In the genomic region with DNA sequence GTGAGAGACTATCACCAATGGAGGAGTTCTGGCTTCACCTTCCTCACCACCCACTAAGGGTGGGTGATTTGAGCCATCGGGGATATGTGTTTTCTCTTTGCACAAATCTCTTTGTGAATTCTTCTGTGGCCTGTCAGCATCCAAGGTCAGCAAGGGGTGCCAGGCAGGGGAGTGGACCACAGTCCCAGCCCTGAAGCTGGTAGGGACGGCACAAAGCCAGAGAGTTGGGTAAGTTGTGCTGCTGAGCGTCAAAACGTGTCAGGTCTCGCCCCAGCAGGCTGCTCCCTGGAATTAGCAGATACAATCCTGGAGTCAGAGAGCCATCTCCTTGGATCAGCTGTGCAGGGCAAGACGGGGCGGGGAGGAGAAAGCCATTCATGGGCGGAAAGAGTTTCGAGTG, we compare ENCODE assay signal across 17 mouse cellular contexts.
DNase-seq lines count a peak whose midpoint lies in the region; ATAC-seq and TF ChIP-seq lines count a peak whose summit lies in the region.
"Had no signal": no experiment of that assay in that cellular context is flagged by ENCODE, and none has a peak within 500 bp of the region (broad histone marks: within the 10 kb centered on the region; RNA-seq: fewer than 3 reads in every experiment).

No protein-coding gene starts in this region.

- intact Hi-C loops in gastrocnemius, adult 2 months (cut with DNase I), result no loop called here

- H3K4me3 ChIP-seq in gastrocnemius, adult 2 months, result no peak overlapping the region
- H3K4me3 ChIP-seq in layer of hippocampus, adult 2 months, result no peak overlapping the region
- H3K4me3 ChIP-seq: embryonic facial prominence, embryonic 12.5 days; forebrain, embryonic 15.5 days; heart, embryonic 15.5 days; hindbrain, embryonic 13.5 days; intestine, embryonic 15.5 days had no signal

- DNase-seq in gastrocnemius, adult 2 months, result peak; percentile 37
- DNase-seq in gastrocnemius, postnatal 4 days (ENCODE audit: low spot score in 2 of 2), result no peak
- DNase-seq in urinary bladder, postnatal 14 days (ENCODE audit: low spot score), result peak; percentile 43
- DNase-seq in urinary bladder, postnatal 4 days (ENCODE audit: low spot score in 2 of 2), result no peak
- DNase-seq in adrenal gland, postnatal 14 days, result peak; percentile 84
- peak; percentile 57 for DNase-seq in gonadal fat pad, adult 2 months (ENCODE audit: low read depth)
- no peak for DNase-seq in layer of hippocampus, adult 2 months (ENCODE audit: low spot score in 2 of 2)
- DNase-seq: cerebellum, adult 2 months; gastrocnemius, postnatal 10 days; heart, adult 11 months; heart, postnatal 14 days had no signal

- no peak for TF ChIP-seq CTCF in gastrocnemius, adult 2 months (IDR thresholded peaks at IDR 0.05)
- no peak for TF ChIP-seq CTCF in layer of hippocampus, adult 2 months (conservative IDR thresholded peaks at IDR 0.05)

- H3K27ac ChIP-seq in gastrocnemius, adult 2 months, result peak overlapping the region; percentile 6; the same call in 1 of the 2 replicates
- H3K27ac ChIP-seq in layer of hippocampus, adult 2 months, result no peak overlapping the region
- H3K27ac ChIP-seq: embryonic facial prominence, embryonic 12.5 days; forebrain, embryonic 15.5 days; heart, embryonic 15.5 days; hindbrain, embryonic 13.5 days; intestine, embryonic 15.5 days had no signal

- no peak for ATAC-seq in granulocyte monocyte progenitor cell, adult 5-6 weeks (replicated peaks; ENCODE audit: poor library complexity, severe bottlenecking)
- ATAC-seq: forebrain, embryonic 15.5 days; intestine, embryonic 15.5 days had no signal

Comparison
In these comparisons a context has a peak if more than half of its experiments do, and no peak if none do; other contexts are left out.
1. DNase-seq: peak in gastrocnemius, adult 2 months (single experiment), urinary bladder, postnatal 14 days (single experiment), adrenal gland, postnatal 14 days (single experiment) and gonadal fat pad, adult 2 months (single experiment); none in gastrocnemius, postnatal 4 days (0 of 2), urinary bladder, postnatal 4 days (0 of 2) and layer of hippocampus, adult 2 months (0 of 2).